Mouse (Mus musculus) liver, adult 2 months (tissue): ENCODE measurements at regions not wholly inside any gene's neighbourhood (a gene's known extent, or its start where the extent isn't known, plus 50 kb on each side); places are given as distances from the start of the nearest gene placed in this dataset.
"Not testable (repeated sequence)": the region's sequence is repeated elsewhere in the genome, so short reads cannot be mapped to it uniquely, and the experiment has no call there.

Source experiments
- DNase-seq: peaks from one replicate; pipeline ENCODE4 v3.0.0-alpha.2; 2011; ENCODE audit warnings: low read depth, low spot score; ENCODE audit errors: extremely low read depth
- H3K27ac ChIP-seq: fragments of 200-500 bp; replicated peaks from 2 replicates; pipeline ENCODE4 v1.5.1; 2012; ENCODE audit warnings: low read depth, mild to moderate bottlenecking, control low read depth, inconsistent platforms, low read length; ENCODE audit not compliant: insufficient read depth
- H3K27me3 ChIP-seq: fragments of 200-500 bp; 2 replicates; pipeline ENCODE4 v1.6.1; 2012; ENCODE audit warnings: mild to moderate bottlenecking, moderate library complexity, low read length, inconsistent platforms; ENCODE audit not compliant: control insufficient read depth, insufficient read depth
- H3K36me3 ChIP-seq: fragments of 200-500 bp; 2 replicates; pipeline ENCODE4 v1.6.1; 2012; ENCODE audit warnings: low read length, inconsistent platforms; ENCODE audit not compliant: control insufficient read depth, insufficient read depth
- H3K4me1 ChIP-seq: fragments of 200-500 bp; 2 replicates; pipeline ENCODE4 v1.6.1; 2011; ENCODE audit warnings: low read length; ENCODE audit not compliant: control insufficient read depth, insufficient read depth
- H3K4me3 ChIP-seq: fragments of 200-500 bp; 2 replicates; pipeline ENCODE4 v1.5.1; 2011; ENCODE audit warnings: low read depth, mild to moderate bottlenecking, control low read depth, low read length, moderate library complexity; ENCODE audit not compliant: insufficient read depth
- H3K79me2 ChIP-seq: fragments of 200-500 bp; 2 replicates; pipeline ENCODE4 v1.6.1; 2012; ENCODE audit warnings: inconsistent platforms, mild to moderate bottlenecking, low read length, moderate library complexity; ENCODE audit not compliant: control insufficient read depth, insufficient read depth
- H3K9ac ChIP-seq: fragments of 200-500 bp; 2 replicates; pipeline ENCODE4 v1.6.1; 2012; ENCODE audit warnings: low read depth, mild to moderate bottlenecking, control low read depth, inconsistent platforms, low read length
- CTCF ChIP-seq: fragments of 200-500 bp; IDR thresholded peaks from 2 replicates; pipeline ENCODE4 v1.5.1; 2011; ENCODE audit warnings: low read depth, low read length, control low read depth
- POLR2A ChIP-seq: fragments of 200-500 bp; IDR thresholded peaks from 2 replicates; pipeline ENCODE4 v1.6.1; 2011; ENCODE audit warnings: low read length, control low read depth; ENCODE audit not compliant: insufficient read depth; ENCODE audit errors: extremely low read depth
- WGBS: fragments of 180-500 bp; shearing (Covaris S2); methylation state at CpG from one replicate; pipeline ENCODE4 v1.1.7; 2018; 5-methylcytosine and 5-hydroxymethylcytosine counted together

GRCm38 (mm10) chr13:5657556-5657955, 203.7 kb upstream of the Klf6 start:
- no peaks in the 10 kb centered on the region for H3K36me3 ChIP-seq
- H3K27me3 ChIP-seq: no peaks in the 10 kb centered on the region
- H3K79me2 ChIP-seq: no peaks in the 10 kb centered on the region
- DNase-seq: no peak
- no peak overlapping the region for H3K4me3 ChIP-seq
- 82% methylated on average over 5 of the region's 5 CpGs for WGBS
- no peaks in the 10 kb centered on the region for H3K4me1 ChIP-seq
- H3K27ac ChIP-seq: no peak overlapping the region
- no peak for TF ChIP-seq POLR2A
- TF ChIP-seq CTCF: no peak
- H3K9ac ChIP-seq: no peak overlapping the region

GRCm38 (mm10) chr13:5666235-5667007, 194.9 kb upstream of the Klf6 start:
- no peak overlapping the region for H3K9ac ChIP-seq
- H3K36me3 ChIP-seq: no peaks in the 10 kb centered on the region
- no peaks in the 10 kb centered on the region for H3K27me3 ChIP-seq
- no peak overlapping the region for H3K27ac ChIP-seq
- TF ChIP-seq POLR2A (no peak), CTCF (no peak)
- 79% methylated on average over 3 of the region's 3 CpGs for WGBS
- no peaks in the 10 kb centered on the region for H3K4me1 ChIP-seq
- no peak overlapping the region for H3K4me3 ChIP-seq
- no peaks in the 10 kb centered on the region for H3K79me2 ChIP-seq
- no peak for DNase-seq

GRCm38 (mm10) chr13:5675668-5676067, 185.6 kb upstream of the Klf6 start:
- H3K4me1 ChIP-seq: no peaks in the 10 kb centered on the region
- no peak overlapping the region for H3K4me3 ChIP-seq
- no peak for DNase-seq
- no peaks in the 10 kb centered on the region for H3K79me2 ChIP-seq
- H3K36me3 ChIP-seq: no peaks in the 10 kb centered on the region
- H3K27me3 ChIP-seq: no peaks in the 10 kb centered on the region
- H3K9ac ChIP-seq: no peak overlapping the region
- TF ChIP-seq POLR2A (no peak), CTCF (no peak)
- 96% methylated on average over 1 of the region's 1 CpGs for WGBS
- H3K27ac ChIP-seq: no peak overlapping the region

- Histone ChIP-seq H3K79me2 (no peaks in the 10 kb centered on the region), H3K27me3 (no peaks in the 10 kb centered on the region), H3K4me3 (no peak overlapping the region), H3K4me1 (no peaks in the 10 kb centered on the region), H3K27ac (no peak overlapping the region), H3K9ac (no peak overlapping the region), H3K36me3 (no peaks in the 10 kb centered on the region)
- TF ChIP-seq POLR2A (no peak), CTCF (no peak)
- no peak for DNase-seq
- 79% methylated on average over 4 of the region's 4 CpGs for WGBS
These were observed 171.2 kb upstream of the Klf6 start for GRCm38 (mm10) chr13:5690124-5690523.

GRCm38 (mm10) chr13:5690680-5691079, 170.6 kb upstream of the Klf6 start:
- H3K9ac ChIP-seq, H3K4me3 ChIP-seq, H3K36me3 ChIP-seq, H3K79me2 ChIP-seq, H3K27me3 ChIP-seq, DNase-seq, H3K27ac ChIP-seq, H3K4me1 ChIP-seq: not testable (repeated sequence)
- 88% methylated on average over 2 of the region's 2 CpGs for WGBS

- Histone ChIP-seq H3K79me2 (no peaks in the 10 kb centered on the region), H3K4me1 (no peaks in the 10 kb centered on the region), H3K4me3 (no peak overlapping the region), H3K27me3 (no peaks in the 10 kb centered on the region), H3K9ac (no peak overlapping the region), H3K36me3 (no peaks in the 10 kb centered on the region), H3K27ac (no peak overlapping the region)
- 96% methylated on average over 8 of the region's 8 CpGs for WGBS
- no peak for DNase-seq
- TF ChIP-seq CTCF (0 out of 2 replicates have a peak, but pooled peaks have one; percentile 17), POLR2A (no peak)
These were observed 166.7 kb upstream of the Klf6 start for GRCm38 (mm10) chr13:5694626-5695025.

GRCm38 (mm10) chr13:5695581-5695980, 165.7 kb upstream of the Klf6 start:
- not testable (repeated sequence) for H3K36me3 ChIP-seq, H3K4me1 ChIP-seq, H3K79me2 ChIP-seq, DNase-seq, H3K27me3 ChIP-seq, H3K9ac ChIP-seq, H3K4me3 ChIP-seq, H3K27ac ChIP-seq
- 93% methylated on average over 3 of the region's 3 CpGs for WGBS
